Mouse (Mus musculus): ENCODE data around the gene Caln1. TPM values are rescaled to one million over a fixed set of nuclear protein-coding genes. Genes with fewer than 3 reads are reported as not detected.

The Caln1 gene
- total RNA-seq, 2 experiments from 2014 or later, result 116 to 124 TPM

DNA sequence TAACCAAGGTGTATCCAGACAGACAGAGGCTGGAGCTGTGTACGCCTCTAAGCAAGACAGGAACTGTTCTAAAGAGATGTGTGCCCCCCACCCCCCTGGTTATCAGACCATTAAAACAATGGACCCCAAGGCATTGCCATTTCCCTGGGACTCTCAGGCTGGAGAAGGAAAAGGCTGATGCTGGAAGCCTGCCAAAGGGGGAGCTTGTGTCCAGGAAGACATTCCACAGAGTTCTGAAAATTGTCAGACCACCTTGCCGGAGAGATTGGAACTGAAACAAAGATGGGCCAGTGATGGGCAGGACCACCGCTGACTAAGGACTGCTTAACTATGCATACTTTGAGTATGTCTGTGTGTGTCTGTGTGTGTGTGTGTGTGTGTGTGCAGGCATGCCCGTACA is 480.4 kb downstream of the Caln1 start:
- TF ChIP-seq CTCF (IDR thresholded peaks at IDR 0.05), result no peak
- no peak overlapping the region for H3K4me3 ChIP-seq
- H3K27ac ChIP-seq, result no peak overlapping the region
- intact Hi-C loops (cut with DNase I), result loop anchor here (5.0 kb wide), 2 partner anchors 92 to 267 kb away; no protein-coding TSS in a partner anchor
- DNase-seq (ENCODE audit: extremely low spot score in 1 of 2, low spot score in 2 of 2), result no peak

DNA sequence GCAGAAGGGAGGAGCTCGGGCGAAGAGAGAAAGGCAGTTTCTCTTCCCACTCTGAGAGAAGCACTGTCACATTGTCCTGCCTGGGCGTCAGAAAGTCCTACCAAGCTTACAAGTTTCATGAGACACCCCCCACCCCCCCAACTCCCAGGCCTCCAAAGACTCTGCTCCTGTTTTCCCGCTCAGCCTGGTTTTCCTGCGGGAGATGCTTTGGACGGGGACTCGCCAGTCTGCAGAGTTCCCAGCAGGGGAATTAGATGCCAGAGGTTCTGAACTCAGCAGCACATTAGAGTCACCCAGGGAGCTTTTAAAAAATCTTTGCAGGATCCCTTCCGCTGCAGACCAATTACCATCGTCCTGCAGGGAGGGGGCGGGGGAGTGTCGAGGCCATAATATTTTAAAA is 482.9 kb downstream of the Caln1 start:
- H3K4me3 ChIP-seq, result no peak overlapping the region
- no peak for TF ChIP-seq CTCF (IDR thresholded peaks at IDR 0.05)
- no peak overlapping the region for H3K27ac ChIP-seq
- intact Hi-C loops (cut with DNase I), result loop anchor here (2.0 to 5.0 kb wide), 5 partner anchors 95 to 575 kb away; no protein-coding TSS in a partner anchor
- DNase-seq (ENCODE audit: extremely low spot score in 1 of 2, low spot score in 2 of 2), result no peak

GRCm38 (mm10) chr5:130853371-130853770 is 484.1 kb downstream of the Caln1 start:
- no peak overlapping the region for H3K4me3 ChIP-seq
- intact Hi-C loops (cut with DNase I), result loop anchor here (1.0 to 5.0 kb wide), 6 partner anchors 96 to 577 kb away; no protein-coding TSS in a partner anchor
- peak; percentile 85 to 90 for DNase-seq (ENCODE audit: extremely low spot score in 1 of 2, low spot score in 2 of 2)
- H3K27ac ChIP-seq, result no peak overlapping the region
- TF ChIP-seq CTCF (IDR thresholded peaks at IDR 0.05), result no peak; the same call in none of the 2 replicates

DNA sequence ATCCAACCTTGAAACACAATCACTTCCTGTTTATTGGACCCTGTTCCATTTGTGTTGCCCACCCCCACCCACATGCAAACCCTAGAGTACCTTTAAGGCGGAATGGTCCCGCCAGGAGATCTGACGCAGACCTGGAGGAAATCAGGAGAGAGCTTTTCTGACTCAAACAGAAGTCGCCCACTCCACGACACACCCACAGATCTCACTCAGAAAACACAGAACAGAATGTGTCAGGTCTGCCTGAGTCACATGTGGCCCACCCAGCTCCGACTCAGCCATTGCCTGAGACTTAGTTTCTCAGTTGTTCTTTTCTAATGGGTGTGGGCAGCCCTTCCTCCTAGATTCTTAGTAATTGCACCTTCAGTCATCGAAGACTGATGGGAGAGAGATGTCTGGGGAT is 485.2 kb downstream of the Caln1 start:
- DNase-seq (ENCODE audit: extremely low spot score in 1 of 2, low spot score in 2 of 2), result peak; percentile 62 to 66
- H3K4me3 ChIP-seq, result no peak overlapping the region
- intact Hi-C loops (cut with DNase I), result loop anchor here (5.0 kb wide), 2 partner anchors 97 to 272 kb away; no protein-coding TSS in a partner anchor
- no peak for TF ChIP-seq CTCF (IDR thresholded peaks at IDR 0.05)
- H3K27ac ChIP-seq, result no peak overlapping the region

GRCm38 (mm10) chr5:130858148-130858547 is 488.9 kb downstream of the Caln1 start:
- intact Hi-C loops (cut with DNase I), result no loop called here
- DNase-seq (ENCODE audit: extremely low spot score in 1 of 2, low spot score in 2 of 2), result peak; percentile 35 to 41

DNA sequence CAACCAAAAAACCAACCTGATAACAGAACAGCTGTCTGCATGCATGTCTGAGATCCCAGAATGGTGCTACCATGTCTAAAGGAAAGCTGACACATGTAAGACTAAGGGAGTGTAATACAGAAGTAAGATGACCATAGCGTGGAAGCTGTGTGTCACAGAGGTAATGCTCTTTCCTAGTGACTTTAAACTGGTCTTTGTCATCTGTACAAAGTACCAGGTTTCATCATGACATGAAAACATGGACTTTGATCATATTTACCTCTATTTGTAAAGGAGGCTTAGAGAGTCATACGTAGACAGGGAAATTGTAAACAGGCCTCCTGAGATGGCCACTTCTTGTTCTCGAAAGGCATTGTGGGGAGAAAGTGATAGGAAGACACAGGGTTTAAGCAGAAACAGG is 489.5 kb downstream of the Caln1 start:
- intact Hi-C loops (cut with DNase I), result no loop called here
- no peak for DNase-seq (ENCODE audit: extremely low spot score in 1 of 2, low spot score in 2 of 2)
- no peak for TF ChIP-seq CTCF (IDR thresholded peaks at IDR 0.05)
- H3K4me3 ChIP-seq, result no peak overlapping the region
- no peak overlapping the region for H3K27ac ChIP-seq

More at GRCm38 (mm10) chr5:130858148-130858547, 488.9 kb downstream of the Caln1 start:
- Histone ChIP-seq H3K4me3 (no peak overlapping the region), H3K27ac (no peak overlapping the region)
- peak; percentile 61 for TF ChIP-seq CTCF (IDR thresholded peaks at IDR 0.05)

- H3K4me3 ChIP-seq, result no peak overlapping the region
- DNase-seq (ENCODE audit: extremely low spot score in 1 of 2, low spot score in 2 of 2), result no peak
- intact Hi-C loops (cut with DNase I), result no loop called here
- H3K27ac ChIP-seq, result no peak overlapping the region
- peak; percentile 42 for TF ChIP-seq CTCF (IDR thresholded peaks at IDR 0.05)
These were observed 490.5 kb downstream of the Caln1 start for GRCm38 (mm10) chr5:130859736-130860135.

GRCm38 (mm10) chr5:130862302-130862701 is 493.0 kb downstream of the Caln1 start:
- Histone ChIP-seq H3K4me3 (no peak overlapping the region), H3K27ac (no peak overlapping the region)
- DNase-seq (ENCODE audit: extremely low spot score in 1 of 2, low spot score in 2 of 2), result peak; percentile 57 to 71
- intact Hi-C loops (cut with DNase I), result loop anchor here (1.0 kb wide), 1 partner anchor 568 kb away; no protein-coding TSS in a partner anchor
- peak; percentile 87 for TF ChIP-seq CTCF (IDR thresholded peaks at IDR 0.05)

DNA sequence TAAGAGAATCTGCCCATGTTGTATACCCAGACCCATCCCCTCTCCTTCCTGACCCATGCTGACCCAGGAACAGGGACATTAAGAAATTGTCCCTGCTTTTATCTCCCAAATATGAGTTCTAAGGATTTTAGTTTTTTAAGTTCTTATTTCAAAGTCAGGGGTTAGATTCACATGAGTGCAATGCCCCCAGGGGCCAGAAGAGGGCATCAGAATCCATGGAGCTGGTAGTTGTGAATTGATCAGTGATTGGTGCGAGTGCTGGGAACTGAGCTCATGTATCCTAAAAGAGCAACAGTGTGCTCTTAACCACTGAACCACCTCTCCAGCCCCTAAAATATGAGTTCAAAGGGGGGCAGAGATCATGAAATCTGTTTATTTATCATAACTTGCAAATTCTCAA is 500.6 kb downstream of the Caln1 start:
- no peak overlapping the region for H3K27ac ChIP-seq
- intact Hi-C loops (cut with DNase I), result loop anchor here (5.0 kb wide), 2 partner anchors 137 to 397 kb away; no protein-coding TSS in a partner anchor
- TF ChIP-seq CTCF (IDR thresholded peaks at IDR 0.05), result peak; percentile 51
- H3K4me3 ChIP-seq, result no peak overlapping the region
- no peak for DNase-seq (ENCODE audit: extremely low spot score in 1 of 2, low spot score in 2 of 2)

- no peak for DNase-seq (ENCODE audit: extremely low spot score in 1 of 2, low spot score in 2 of 2)
- Histone ChIP-seq H3K4me3 (no peak overlapping the region), H3K27ac (no peak overlapping the region)
- intact Hi-C loops (cut with DNase I), result no loop called here
- no peak for TF ChIP-seq CTCF (IDR thresholded peaks at IDR 0.05)
These were observed 501.8 kb downstream of the Caln1 start for GRCm38 (mm10) chr5:130871086-130871485.

GRCm38 (mm10) chr5:130875391-130875790 is 506.1 kb downstream of the Caln1 start:
- intact Hi-C loops (cut with DNase I), result no loop called here
- Histone ChIP-seq H3K4me3 (no peak overlapping the region), H3K27ac (no peak overlapping the region)
- TF ChIP-seq CTCF (IDR thresholded peaks at IDR 0.05), result no peak
- no peak for DNase-seq (ENCODE audit: extremely low spot score in 1 of 2, low spot score in 2 of 2)

GRCm38 (mm10) chr5:130880331-130880730 is 511.1 kb downstream of the Caln1 start:
- intact Hi-C loops (cut with DNase I), result no loop called here
- H3K27ac ChIP-seq, result no peak overlapping the region
- no peak for TF ChIP-seq CTCF (IDR thresholded peaks at IDR 0.05)
- no peak for DNase-seq (ENCODE audit: extremely low spot score in 1 of 2, low spot score in 2 of 2)
- H3K4me3 ChIP-seq, result no peak overlapping the region

DNA sequence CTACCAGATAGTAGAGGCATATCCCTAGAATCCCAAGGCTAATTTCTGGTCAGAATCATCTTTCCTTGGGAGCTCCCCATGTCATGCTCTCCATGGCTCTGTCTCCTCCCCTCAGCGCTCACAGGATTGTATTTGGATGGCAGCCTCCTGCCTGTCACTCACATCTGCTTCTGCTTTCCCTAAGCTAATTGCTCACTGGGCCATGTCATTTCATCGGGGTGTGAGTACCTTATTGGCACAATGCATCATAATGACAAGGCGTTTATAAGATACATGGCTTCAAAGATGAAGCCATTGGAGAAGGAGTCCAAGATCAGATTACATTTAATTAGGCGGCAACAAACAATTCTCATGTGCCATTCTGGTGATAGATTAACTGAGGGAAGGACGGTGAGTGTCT is 522.5 kb downstream of the Caln1 start:
- no peak for TF ChIP-seq CTCF (IDR thresholded peaks at IDR 0.05)
- intact Hi-C loops (cut with DNase I), result no loop called here
- no peak overlapping the region for H3K27ac ChIP-seq
- no peak for DNase-seq (ENCODE audit: extremely low spot score in 1 of 2, low spot score in 2 of 2)
- no peak overlapping the region for H3K4me3 ChIP-seq
